Mouse (Mus musculus) fibroblast of lung, adult 2 months (primary cell): Measurements from ENCODE around the gene Kncn.

ENCODE experiments used
- DNase-seq: peaks from one replicate; pipeline ENCODE4 v3.0.0-alpha.2; 2011; ENCODE audit warnings: low read depth

Kncn gene

DNA sequence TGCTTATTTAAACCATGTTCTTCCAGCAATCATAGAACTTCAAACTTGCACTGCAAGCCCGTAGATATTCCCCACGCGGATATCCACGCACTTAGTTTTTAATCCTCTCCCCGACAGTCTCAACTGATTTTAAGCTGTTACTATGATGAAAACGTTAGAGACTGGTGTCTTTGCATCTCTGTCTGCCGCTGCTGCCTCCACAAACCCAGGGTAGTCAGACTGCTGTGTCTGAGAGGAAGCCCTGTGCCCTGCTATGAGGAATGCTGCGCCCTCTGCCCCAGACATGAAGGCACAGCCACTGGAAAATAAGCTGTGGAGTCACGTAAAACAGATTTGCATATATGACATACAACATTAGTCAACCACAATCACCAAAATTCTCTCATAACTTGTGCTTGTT, 5.4 kb upstream of the Kncn start:
- DNase-seq, result no peak

- no peak for DNase-seq
These were observed 3.0 kb upstream of the Kncn start for GRCm38 (mm10) chr4:115881183-115881582.

- no peak for DNase-seq
These were observed 2.0 kb upstream of the Kncn start for GRCm38 (mm10) chr4:115882195-115882594.

DNA sequence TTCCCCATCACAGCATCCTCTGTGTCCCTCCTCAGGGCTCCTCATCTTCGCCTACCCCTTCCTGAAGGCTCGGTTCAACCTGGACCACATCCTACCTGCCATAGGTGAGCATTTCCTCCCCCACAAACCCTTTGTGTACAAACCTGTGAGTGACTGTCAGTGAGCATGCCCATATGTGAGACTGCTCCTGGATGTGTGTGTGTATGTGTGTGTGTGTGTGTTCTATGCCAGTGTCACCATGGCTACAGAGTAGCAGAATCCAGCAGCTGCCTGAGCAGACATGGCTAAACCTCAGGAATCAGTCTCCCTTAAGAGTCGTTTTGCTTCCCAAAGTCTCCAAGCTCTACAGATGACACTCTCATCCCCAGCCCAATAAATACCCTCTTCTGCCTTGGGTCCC, 1.6 kb downstream of the Kncn start:
- no peak for DNase-seq

DNA sequence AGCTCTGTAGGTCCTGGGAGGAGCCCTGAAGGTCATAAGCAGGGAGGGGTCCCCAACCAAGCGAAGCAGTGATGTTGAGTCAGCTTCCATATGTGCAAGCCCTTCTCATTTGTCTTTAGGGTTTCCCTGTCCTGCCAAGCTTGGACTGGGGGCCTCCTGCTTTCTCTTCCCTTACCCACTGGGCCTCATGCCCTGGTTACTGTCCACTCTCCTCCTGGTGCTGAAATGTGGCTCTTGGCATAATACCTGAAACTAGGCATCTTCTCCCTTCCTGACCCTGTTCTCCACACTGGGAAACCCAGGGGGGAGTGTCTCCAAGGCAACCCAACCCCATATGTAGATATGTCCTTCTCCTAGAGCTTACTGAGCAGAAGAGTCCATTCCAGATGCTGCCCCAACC, 2.7 kb downstream of the Kncn start:
- no peak for DNase-seq

GRCm38 (mm10) chr4:115890066-115890465, 5.9 kb downstream of the Kncn start:
- DNase-seq, result no peak

DNA sequence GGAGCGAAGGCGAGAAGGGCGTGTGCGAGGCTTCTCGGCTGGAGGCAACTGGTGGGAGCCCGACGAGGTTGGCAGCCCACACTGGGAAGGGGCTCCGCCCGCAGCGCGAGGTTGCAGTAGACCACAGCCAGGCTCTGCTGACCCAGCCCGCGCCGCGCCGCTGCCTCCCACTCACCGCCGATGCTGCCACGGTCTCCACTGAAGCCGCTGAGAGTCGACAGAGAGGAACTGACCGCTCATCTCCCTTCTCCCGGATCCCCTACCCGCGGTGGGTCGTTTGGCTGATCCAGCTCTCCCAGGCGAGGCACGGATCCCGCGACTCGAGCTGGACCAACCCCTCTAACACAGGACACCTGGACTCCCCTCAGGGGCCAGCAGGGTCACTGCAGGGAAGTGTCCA, 6.4 kb downstream of the Kncn start, which contains the start of gene 6430628N08Rik:
Gene 6430628N08Rik, plus strand, starts transcription at position 113 of the 400 bp plus-strand sequence.
- DNase-seq, result no peak

GRCm38 (mm10) chr4:115894281-115894680, 10.1 kb downstream of the Kncn start:
- peak; percentile 20 for DNase-seq

GRCm38 (mm10) chr4:115897901-115898631, 13.9 kb downstream of the Kncn start:
- no peak for DNase-seq

GRCm38 (mm10) chr4:115902816-115903215, 18.6 kb downstream of the Kncn start:
- peak; percentile 51 for DNase-seq

DNA sequence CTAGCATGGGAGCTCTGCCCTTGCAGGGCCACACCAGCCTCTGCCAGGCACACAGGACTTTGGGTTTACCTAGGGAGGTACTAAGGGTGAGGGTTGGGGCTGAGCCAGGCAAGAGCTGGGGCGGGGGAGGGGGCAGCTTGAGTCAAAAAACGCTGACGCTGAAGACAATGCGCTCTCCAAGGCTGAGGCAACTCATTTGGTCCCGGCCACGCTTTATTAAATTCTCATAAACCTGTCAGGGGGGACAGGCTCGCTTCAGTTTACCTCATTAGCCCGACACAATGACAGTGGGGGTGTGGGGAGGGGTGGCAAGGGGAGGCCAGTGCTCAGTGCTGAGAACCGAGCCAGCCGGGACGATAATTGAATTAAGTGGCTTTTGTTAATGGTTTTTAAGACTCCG, 20.2 kb downstream of the Kncn start:
- no peak for DNase-seq

DNA sequence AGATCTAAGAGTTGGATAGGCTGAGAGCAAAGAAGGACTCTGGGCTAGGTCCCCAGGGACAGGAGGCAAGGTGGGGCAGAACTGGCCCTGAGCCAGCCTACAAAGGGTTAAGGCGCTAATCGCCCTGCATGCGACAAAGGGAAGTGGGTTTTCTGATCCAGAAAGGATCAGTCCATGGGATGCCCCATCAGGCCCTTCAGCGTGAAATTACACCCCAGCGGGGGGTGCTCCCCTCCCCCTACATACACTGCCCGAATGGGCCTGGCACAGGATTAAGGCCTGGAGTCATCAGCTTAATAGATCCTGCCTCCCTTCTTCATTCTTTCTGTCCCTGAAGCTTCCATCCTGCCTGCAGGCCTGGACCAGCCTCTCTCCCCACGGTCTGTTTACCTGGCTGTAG, 21.5 kb downstream of the Kncn start:
- no peak for DNase-seq

DNA sequence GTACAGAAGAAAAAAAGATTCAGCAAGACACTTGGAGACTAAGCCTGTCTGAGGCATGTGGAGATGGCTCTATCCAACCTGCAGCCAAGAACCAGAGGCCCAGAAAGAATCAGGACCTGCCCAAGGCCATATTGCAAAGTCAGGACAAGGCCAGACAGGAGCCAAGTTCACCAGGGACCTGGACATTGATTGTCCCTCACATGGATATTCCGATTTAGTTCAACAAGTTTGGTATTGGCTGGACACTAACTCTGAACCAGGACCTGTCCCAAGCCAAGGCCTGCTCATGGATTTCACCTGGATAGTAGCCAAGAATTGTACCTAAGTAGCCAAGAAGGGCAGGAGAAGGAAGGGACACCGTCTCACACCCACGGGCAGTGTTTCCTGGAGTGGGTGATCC, 22.6 kb downstream of the Kncn start:
- DNase-seq, result no peak

DNA sequence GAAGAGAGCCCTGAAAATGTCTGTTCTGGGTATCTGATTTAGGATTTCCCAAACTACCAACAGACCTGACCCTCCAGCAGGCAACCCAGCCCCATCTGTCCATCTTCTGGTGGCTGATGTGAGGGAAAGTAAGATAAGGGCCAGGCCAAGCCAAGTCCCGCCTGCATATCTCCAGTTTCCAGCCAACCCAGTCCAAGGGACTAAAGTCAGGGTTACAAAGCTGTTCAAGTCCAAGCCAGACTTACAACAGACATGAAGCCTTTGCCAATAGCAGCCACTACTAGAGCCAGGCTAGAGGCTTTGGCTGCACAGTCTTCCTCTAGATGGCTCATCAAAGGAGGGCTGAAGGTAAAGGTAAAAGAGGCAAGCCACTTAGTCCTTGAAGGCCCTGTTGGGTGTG, 23.8 kb downstream of the Kncn start:
- DNase-seq, result no peak

- peak; percentile 79 for DNase-seq
These were observed 24.4 kb downstream of the Kncn start for GRCm38 (mm10) chr4:115908641-115909040.

- DNase-seq, result no peak
These were observed 27.4 kb downstream of the Kncn start for GRCm38 (mm10) chr4:115911586-115911985.

GRCm38 (mm10) chr4:115919911-115920310, 35.7 kb downstream of the Kncn start:
- DNase-seq, result no peak

DNA sequence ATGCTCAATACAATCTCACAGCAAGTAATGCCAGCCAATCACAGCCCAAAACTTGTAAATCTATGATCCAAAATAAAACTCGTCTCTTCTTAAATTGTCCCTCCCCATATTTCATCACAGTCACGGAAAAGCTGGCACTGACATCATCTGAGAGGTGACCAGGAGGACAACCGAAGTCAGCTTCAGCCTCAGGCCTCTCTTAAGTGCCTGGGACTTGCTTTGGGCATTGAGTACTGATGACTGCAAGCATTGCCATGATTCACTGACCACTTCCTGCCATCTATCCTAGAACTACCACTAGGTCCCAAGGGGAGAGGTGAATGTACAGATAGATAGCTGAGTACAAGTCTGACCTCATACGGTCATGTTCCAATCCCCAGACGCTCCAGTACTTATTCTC, 38.5 kb downstream of the Kncn start:
- DNase-seq, result no peak

DNA sequence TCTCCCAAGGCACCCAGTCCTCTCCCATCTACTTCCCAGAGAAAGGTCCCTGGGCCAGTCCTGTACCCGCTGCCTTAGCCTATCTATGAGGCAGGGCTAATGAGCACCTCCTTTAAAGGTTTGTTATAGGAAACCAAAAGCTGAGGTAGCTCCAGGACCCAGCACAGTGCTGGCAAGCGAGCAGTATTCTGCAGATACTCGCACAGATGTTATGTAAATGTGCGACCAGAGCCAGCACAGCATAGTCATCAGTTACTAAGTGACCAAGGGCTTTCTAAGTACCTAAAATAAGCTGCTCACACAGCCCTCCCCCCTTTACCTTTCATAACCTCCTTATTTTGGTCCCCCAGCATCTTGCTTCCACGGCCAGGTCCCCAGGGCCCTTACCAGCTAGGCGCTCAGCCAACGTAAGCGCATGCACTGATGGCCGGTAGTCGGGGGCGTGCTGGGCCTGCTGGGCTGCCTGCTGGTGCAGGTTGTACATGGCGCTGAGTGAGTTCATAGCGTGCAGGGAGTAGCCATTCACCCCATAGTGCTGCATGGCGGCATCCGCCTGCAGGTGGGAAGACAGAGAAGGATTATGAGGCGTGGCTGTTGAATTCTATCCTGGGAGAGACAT, 39.2 kb downstream of the Kncn start:
- no peak for DNase-seq

DNA sequence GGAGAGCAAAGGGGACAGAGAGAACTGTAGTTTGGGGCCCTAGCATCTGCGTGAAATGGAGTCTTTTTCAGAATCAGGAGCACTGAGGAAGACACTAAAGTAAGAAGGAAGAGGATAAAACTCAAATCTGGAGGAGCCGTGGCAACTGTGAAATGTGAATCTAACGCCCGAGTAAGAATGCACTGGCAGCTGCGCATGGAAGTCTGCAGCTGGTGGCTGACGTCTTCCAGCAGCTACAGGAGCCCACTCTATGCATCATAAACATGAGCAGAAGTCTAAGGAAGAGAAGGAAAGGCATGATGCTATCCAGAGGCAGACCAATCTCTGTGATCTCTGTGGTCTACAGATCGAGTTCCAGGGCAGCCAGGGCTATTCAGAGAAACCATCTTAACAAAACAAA, 43.4 kb downstream of the Kncn start:
- no peak for DNase-seq

DNA sequence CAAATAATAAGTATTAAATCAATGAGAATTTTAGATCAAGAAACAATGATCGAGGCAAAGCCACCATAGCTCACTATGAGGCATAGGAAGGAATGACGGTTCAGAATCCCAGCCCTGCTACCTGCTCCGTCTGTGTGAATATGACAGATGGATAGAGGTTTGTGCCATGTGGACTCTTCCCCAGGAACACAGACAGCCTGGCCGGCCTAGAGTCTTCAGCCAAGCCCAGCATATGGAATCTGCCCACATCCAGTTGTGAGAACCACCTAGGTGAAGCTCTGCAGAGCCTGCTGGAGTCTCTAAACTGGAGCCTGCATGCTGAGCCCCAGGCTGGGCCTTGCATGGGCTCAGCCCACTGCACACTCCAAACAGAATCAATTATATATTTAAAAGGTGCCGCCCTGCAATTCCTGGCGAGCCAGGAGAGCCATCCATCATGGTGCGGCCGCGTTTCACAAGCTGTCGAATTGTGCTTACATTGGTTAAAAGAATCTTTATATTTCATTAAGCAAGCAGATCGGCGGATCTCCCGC, 47.4 kb downstream of the Kncn start:
- DNase-seq, result no peak

DNA sequence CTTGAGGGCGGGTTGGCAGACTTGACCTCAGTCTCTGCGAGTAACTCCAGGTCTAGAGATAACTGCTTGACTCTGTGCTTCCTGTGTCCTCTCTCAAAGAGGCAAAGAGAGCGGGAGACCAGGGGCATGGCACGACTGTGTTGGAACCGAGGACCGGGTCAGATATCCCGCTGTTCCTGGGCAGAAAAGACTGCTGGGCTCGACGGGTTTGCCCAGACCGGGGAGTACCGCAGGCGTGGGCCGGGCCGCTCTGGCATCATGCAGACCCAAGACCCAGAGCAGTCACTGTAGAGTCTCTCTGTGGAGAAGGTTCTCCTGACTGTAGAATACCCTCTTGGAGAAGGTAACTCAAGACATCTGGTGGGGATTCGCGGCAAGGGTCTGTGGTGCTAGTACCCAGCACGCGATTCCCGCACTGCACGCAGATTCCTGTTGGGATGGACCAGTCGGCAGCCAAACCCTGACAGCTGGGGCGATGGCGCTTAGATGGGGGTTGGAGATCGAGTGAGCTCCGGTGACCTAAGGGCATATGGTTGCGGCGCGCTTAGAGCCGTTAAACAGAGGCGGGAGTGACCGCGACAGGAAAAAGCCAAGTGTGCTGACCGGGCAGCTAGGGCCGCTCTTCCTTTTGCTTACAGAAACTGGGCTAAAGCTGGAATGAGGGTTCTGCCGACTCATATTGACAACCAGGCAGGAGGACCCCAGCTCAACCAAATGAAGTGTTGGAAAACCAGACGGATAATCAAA, 51.8 kb downstream of the Kncn start:
- DNase-seq, result no peak

GRCm38 (mm10) chr4:115936646-115937045, 52.4 kb downstream of the Kncn start:
- DNase-seq, result no peak
